Mouse (Mus musculus) skeletal muscle tissue, adult 2 months (tissue): ENCODE results near the gene Foxn3.
A peak's percentile ranks its signal among the peaks of the same experiment; 100 is the strongest.

Experiments used
- DNase-seq: peaks from one replicate; pipeline ENCODE4 v3.0.0-alpha.2; 2012; ENCODE audit warnings: low read depth, low spot score

Gene Foxn3

DNA sequence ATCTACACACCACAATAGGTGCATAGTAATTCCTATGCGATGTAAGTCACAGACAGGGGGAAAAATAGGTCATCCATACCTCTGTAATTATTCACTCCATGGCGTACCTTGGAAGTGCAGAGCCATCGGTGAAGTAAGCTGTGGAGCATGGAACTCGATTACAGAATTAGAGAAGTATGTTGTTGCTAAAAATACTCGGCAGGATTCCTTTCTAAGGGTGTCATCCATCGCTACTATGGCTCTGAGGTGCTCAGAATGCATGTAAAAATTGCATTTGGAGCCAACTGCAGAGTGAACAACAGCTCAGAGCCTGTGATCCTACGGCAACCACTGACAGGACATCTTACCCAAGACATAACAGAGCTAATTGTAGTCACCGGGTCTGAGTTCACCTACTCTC lies 206.7 kb downstream of the Foxn3 start:
- DNase-seq, result no peak

DNA sequence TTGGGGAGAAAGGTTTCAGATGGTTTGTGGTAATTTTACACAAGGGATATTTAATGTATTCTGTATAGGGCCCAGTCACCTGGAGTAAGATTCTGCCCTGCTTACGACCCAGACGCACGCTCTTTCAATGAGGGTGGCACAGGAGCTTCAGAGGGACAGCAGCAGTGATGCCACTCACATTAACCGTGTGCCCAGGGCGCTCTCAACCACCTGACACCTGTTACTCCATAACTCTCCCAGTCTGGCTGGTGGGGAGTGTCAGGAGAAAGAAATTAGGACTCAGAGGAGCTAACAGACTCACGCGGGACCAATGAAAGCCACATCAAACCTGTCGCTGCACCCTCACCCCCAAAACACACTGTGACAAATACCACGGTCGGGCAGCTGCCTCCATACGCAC lies 209.7 kb downstream of the Foxn3 start:
- peak; percentile 67 for DNase-seq

DNA sequence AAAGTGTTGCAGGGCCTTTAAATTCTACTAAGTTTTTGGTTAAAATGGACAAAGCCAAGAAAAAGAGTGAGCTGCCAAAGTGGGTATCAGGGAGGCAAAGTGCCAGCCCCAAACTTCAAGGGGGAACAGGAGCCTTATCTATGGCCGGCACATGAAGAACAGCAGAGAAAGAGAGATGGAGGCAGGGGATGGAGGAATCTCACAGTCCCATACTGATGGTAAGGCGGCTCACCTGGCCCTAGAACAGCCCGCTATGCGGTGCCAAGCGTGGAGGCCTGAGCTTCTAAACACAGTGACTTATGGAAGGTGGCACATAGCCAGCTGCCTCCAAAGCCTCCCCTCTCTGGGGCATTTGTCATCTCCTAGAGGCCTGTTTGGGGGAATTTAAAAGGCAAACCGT lies 210.8 kb downstream of the Foxn3 start:
- DNase-seq, result no peak

DNA sequence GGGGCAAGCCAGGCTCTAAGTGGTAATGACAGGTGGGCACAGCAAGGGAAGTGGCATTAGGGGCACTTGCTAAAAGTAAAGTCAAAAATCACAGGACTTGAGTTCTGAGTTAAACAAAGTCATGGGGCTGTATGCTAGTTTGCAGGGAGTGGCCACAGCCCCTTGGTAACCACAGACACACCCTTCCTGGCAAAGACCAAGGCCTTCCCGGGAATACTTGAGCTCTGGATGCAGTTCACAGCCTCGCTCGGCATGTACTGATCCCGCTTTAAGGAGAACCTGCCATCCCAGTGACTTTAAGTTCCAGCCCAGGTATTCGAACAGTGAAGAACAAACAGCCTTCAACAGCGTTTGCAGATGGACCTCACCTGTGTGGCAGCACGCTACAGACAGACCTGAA lies 211.2 kb downstream of the Foxn3 start:
- DNase-seq, result peak; percentile 62

DNA sequence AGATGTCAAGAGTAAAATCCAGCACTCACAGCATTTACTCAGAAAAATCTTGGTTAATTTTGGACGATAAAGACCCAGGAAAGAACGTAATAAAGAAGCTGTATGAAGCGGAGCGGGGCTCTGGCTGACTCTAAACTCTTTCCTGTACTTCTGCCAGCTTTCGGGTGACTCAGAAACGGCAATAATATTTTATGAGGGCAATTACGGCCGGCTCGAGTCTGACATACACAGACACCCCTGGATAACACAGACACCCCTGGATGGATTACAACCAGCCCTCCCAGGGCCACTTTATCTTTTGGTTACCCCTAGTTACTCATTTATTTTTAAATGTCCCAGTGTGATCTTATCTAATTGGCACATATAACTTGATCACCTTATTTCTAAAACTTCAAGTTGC lies 211.7 kb downstream of the Foxn3 start:
- no peak for DNase-seq

DNA sequence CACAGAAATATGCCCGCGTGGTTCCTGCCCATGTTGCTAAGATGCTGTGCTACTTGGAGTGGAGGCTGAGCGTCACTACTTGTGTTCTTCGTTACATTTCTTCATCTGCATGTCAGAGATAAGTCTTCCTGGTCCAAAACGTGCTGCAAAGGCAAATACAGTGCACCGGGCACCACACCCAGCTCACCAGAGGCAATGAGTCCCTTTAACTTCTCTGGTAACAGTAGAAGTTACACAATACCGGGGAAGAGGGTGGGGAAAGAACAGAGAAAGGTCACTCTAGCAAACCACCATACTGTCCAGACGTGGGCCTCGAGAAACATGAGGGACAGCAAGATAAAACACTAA lies 213.8 kb downstream of the Foxn3 start:
- no peak for DNase-seq

DNA sequence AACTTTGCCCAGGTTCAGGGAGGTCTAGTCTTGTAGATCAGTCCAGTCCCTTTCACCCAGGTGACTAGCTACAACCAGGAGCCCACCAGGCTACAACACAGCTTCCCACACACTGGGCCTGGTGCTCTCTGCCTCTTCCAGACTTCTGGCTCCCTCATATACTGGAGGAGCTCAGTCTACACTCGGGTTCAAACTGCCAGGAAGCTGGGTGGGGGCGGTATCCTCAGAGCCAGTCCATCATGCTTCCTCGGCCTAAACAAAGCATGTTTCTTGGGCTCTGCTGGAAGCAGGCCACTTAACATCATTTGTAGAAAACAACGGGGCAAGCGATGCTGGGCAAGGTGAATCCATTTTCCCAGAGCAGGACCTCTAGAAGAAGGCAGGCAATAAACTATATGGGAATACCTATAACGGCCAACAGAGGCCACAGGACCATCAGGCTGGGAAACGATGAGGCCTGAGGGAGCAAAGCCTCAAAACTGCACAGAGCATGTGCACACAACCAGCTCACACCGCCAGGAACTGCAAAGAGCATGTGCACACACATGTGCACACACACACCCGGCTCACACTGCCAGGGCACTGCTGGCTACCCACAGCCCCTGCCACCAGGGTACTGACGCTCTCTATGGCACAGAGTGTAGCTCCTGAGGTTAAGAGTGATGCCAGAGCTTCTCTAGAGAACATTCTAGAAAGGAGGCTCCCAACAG lies 214.3 kb downstream of the Foxn3 start:
- no peak for DNase-seq

DNA sequence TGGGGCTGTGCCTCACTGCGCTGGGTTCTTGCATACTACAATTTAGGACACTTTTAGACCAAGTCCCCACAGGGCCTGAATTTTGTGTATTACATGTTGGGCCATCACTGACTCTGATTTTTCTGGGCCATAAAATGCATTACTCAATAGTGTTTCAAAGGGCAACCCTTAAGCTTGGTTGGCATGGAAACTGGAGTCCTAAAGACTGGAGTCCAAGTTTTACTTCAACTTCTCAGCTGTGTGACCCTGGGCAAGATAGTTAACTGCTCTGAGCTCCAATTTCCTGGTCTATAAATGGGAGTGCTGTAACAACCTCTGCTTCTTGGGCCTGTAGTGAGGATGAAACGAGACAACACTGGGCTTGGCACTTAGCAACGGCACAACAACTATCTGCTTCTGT lies 215.9 kb downstream of the Foxn3 start:
- no peak for DNase-seq

DNA sequence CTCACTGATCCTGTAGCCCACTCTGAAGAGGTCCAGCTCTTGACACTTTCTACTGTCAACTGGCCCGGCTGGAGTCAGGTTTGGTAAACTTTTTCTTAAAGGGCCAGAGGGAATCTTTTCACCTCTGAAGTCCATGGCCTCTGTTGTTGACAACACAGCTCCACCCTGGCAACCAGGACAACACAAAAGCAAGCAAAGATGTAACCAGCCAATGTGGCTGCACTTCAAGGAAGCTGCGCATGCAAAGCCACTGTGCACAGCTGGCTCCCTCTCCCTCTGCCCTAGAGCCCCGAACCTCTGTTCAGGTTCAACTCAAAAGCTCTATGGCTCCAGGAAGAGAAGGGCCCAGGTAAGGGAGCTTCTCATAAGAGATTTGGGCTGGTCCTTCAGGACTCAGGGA lies 216.4 kb downstream of the Foxn3 start:
- no peak for DNase-seq

DNA sequence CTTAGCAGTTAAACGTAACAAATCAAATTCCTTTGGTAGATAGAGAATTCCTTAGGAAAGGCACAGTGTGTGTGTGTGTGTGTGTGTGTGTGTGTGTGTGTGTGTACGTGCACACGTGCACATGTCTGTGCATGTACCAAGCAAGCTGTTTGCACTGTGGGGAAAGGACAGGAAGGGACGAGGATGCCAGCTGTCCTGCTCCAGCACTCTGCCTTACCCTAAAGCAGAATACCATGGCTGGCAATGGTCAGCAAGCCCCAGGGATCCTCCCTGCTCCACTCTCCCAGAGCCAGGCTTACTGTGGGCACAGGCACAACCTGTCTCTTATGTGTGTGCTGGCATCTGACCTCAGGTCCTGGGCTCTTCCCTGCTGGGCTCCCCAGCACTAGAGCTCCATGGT lies 218.1 kb downstream of the Foxn3 start:
- DNase-seq, result no peak

DNA sequence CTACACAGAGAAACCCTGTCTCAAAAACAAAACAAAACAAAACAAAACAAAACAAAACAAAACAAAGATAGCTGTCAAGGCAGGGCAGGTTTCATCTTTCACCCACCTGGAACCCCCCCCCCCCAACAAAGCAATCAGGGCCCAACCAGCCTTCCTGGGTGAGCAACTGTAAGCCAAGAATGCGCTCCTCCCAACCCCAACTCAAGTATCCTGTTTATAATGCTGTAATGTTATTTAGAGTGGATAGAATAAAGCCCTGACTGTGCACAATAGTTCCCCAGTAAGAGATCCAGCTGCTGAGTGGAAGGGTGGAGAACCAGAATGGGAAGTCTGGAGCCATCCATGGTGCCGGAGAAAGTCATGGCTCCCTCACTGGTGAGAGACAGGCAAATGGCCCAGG lies 220.0 kb downstream of the Foxn3 start:
- no peak for DNase-seq

DNA sequence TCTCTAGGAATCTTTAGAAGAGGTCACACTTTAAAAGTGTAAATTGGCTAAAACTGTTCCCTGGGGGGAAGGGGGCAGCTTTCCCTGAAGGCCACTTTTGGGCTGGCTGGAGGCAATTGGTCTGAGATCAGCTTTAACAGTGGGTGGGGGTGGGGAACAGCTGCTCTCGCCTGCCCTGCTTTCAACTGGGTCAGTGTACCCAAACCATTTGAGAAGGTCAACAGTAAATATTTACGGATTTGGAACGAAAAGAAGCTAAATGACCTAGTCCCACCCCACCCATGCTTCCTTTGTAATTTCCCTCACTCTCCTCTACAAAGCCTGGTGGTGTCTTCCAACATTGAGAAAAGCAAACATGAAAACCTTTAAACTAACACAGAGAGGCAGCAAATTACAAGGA lies 221.2 kb downstream of the Foxn3 start:
- DNase-seq, result no peak

DNA sequence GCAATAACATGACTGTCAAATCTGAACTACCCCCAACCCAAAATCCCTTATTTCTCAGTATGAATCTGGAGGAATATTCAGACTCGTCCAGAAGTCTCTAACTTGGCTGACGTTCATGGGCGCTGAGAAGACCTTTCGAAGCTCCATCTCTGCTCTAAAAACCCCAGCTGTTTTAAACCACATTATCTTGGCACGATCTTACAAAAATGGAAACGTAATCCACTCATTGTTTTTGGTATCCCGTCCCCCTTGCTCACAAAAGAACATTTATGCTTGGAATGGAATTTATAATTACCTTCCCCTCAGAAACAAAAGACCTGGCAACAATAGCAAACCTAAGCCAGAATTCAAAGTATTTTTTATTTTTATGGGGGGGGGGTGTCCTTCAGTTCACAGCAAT lies 221.6 kb downstream of the Foxn3 start:
- no peak for DNase-seq

DNA sequence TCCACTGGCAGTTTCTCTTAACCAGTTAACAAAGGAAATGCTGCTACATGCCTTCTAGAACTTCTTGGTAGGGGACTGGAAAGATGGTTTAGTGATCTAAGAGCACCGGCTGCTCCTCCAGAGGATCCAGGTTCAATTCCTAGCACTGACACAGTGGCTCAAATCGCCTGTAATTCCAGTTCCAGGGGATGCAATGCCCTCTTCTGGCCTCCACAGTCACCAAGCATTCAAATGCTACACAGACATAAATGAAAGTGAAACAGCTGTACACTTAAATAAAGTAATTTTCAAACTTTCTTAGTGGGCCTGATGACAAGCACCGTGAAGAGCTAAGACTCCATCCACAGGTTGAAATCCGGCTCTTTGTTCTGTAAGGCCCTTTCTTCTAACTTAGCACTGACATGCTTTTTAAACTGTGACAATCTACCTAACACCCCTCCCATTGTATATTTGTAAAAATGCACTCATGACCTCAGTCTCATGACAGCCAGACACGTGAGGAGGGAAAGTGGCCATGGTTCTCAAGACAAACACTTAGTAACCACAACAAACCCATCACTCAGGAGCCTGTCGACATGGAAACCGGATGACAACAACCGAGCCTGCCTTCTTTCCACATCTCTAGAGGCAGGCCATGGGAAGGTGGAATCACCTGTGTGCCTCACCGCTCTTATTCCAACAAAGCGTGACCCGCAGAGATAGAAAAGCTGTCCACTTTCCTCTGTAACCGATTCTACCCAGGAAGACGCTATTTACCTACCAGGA lies 222.8 kb downstream of the Foxn3 start:
- no peak for DNase-seq

DNA sequence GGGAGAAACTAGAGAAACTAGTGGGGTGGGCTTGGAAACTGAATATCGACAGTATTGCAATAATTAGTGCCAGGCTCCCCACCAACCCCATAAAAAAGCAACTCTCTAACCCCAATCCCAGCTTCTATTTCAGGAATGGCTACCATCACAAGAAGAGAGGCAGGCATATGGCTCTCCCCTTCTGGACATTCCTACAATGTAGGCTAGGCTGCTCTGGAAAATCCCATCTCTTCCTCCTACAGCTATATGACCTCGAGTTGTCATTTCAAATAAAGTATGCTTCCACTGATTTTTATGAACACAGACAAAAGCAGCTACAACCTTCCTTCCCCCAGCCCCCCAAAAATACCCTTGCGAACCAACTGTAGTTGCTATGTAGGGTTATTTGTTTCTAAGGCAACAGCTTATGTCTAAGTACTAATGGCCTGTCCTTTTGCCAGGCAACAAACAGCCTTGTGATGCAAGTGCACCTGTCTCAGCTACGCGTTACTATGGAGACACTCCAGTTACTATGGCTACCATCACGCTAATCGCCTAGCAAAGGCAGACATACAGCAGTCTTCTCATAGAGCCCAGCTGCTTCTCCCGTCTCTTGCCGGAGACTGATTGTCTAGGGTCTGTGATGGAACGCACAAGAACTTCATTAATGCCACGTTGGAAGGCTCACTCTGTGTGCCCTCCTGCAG lies 223.6 kb downstream of the Foxn3 start:
- no peak for DNase-seq

DNA sequence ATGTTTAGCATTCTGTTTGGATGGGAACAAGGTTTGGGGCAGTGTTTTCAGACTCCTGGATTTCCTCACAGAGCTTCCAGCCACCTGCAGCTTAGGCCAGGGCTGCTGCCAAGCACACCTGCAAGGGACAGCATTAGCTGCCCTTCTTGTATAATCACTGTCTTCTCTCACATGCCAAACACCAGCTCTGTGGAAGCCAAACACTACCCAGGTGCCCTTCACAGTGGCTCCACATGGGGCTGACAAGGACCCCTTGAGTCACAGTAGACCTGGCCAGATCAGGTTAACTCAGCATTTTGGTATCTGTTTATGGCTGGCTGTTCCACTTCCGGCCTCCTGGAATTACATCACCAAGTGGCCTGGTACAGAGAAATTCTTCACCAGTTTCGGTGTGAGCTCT lies 224.6 kb downstream of the Foxn3 start:
- no peak for DNase-seq

DNA sequence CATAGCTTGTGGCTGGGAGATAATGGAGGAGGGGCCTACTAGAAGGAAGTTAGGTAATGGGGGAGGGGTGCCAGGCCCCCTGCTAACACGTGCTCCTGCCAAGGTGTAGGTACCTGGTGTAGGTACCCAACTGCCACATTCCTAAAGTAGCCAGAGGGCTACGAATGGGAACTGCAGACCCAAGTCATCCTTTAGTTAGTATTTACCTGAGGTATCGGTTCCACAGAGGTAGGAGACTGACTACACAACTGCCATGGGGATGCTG lies 226.3 kb downstream of the Foxn3 start:
- no peak for DNase-seq

DNA sequence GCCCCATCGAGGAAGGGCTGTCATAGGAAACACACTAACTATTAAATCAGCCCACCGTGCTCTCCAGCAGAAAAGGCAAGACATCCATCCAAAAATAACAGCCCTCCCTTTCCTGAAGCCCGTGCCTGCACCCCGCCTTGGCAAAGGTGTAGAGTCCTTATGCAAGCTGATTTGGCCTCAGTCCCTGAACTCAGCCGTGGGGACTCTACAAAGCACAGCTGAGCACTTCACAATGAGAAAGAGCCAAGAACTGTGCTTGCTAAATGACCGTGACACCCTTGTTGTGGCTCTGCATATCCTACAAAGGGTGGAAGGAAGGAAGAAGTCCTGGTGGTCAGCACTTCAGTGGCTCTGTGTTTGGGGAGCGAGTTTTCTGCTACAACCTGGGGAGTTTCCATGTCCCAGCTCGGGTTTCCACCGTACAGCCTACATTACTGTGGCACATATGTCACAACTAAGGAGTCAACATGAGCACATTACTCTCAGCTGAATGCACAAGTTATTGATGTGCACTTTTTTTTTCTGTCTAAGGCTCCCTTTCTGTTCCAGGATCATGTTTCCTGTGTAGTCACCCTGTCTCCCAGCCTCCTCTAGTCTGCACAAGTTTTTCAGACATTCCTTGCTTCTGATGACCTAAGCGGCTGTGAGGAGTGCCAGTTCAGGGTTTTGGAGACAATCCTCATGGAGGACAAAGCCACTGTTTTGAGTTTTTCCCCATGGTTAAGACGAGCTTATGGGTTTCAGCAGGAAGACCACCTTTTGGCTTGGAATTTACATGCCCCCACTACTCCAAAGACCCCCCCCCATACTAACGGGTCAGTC lies 226.8 kb downstream of the Foxn3 start:
- peak; percentile 89 for DNase-seq

DNA sequence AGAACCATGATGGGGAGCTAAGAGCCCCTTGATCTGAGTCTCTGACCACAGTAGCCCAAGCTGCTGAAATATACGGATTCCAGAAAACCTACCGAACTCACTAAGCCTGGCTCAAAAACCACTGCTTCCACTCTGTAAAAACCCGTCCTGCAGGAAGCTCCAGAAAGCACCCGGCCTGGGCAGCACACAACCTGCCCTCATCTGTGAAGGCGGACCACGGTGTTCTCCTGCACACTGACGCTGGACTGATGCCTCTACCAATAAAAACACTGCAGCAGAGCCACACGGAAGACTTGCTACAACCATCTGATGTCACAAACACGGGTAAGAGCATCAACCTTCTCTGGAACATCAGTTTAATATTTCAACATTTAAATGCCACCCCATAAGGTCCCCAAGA lies 227.8 kb downstream of the Foxn3 start:
- DNase-seq, result no peak

DNA sequence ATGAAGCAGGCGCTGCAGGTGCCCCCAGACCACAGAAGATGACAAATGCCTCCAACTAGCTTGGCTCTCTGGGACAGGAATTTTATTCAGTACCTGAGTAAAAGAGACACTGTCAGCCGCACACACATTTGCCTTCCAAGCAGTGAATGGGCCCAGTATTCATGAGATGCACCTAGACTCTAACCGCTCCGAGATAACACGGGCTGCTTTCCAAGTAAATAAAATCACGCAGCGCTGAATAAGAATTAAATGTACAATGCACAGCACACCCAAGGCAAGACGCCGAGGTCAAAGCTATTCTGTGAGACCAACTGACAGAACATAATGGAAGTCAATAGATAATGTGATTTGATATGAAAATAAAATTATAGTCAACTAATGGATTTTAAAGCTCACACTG lies 229.4 kb downstream of the Foxn3 start:
- no peak for DNase-seq

DNA sequence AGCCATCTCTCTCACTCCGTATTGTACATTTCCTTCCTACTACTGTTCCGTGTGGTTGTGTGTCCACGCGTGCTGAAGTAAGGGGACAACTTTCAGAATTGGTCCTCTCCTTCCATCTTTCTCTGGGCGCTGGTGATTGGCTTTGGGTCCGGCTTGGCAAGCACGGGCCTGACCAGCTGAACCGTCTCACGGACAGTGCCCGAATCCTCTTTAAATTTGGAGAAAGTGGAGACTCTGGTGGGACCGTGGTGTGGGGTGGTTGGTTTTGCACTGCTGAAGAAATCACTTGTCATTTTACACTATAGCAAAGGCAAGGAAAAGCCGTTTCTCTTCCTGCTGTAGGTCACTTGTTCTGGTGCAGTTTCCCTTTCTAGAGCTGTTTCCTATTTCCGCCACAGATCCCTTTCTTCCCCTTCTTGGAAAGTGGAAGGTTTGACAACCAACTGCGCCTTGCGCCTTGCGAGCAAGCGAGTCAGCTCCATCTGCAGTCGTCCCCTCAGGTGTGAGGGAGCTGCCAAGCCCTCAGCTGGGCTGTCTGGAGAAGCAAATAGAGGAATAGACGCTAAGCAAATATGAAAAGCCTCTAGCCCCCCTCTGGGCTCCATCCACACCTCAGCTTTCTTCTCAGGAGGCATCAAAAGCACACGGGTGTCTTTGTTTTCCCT lies 229.9 kb downstream of the Foxn3 start:
- no peak for DNase-seq
